Mouse (Mus musculus): ENCODE results near the gene Nin.

DNA sequence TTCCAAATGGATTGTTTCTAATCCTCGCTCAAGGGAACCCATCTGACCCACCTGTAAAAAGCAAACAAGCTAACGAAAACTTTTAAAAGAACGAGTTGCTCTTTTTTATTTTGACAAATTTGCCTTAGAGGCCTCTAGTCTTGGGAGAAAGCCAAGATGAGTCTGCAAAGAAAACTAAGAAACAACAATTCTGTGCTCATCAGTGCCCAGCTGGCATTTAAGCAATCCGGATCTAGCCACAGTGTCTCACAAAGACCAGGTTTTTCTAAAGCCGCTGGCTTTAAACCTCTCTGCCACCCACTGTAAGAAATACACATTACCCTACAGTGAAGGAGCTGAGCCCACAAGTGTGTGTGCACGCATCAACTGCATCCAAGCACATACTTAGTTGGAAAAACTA, 88.1 kb downstream of the Nin start:
- TF ChIP-seq CTCF (IDR thresholded peaks at IDR 0.05) (no peak), POLR2A (IDR thresholded peaks at IDR 0.05; ENCODE audit: insufficient read depth, low read depth, low read length) (no peak)

Data from heart, adult 2 months (tissue).